Mouse (Mus musculus) lung, embryonic 14.5 days (tissue): ENCODE measurements around the gene Edc3. TPM values are rescaled to one million over a fixed set of nuclear protein-coding genes. Genes with fewer than 3 reads are reported as not detected.

ENCODE experiments used
- ATAC-seq: fragments of 200-750 bp; cut with Nextera tagmentation; 2 replicates; pipeline ENCODE4 v1.8.0; 2017; ENCODE audit warnings: mild to moderate bottlenecking, moderate TSS enrichment, moderate library complexity; ENCODE audit not compliant: insufficient read depth
- DNase-seq: peaks from one replicate; pipeline ENCODE4 v3.0.0-alpha.2; 2015
- H3K27ac ChIP-seq: fragments of 300-500 bp; sonication (generic); 2 replicates; pipeline ENCODE4 v1.5.1; 2014; ENCODE audit warnings: low read depth, mild to moderate bottlenecking, moderate library complexity
- H3K27me3 ChIP-seq: fragments of 300-500 bp; sonication (generic); 2 replicates; pipeline ENCODE4 v1.6.1; 2014; ENCODE audit warnings: low read length, control low read depth; ENCODE audit not compliant: insufficient read depth
- H3K36me3 ChIP-seq: fragments of 300-500 bp; sonication (generic); 2 replicates; pipeline ENCODE4 v1.6.1; 2014; ENCODE audit warnings: control low read depth; ENCODE audit not compliant: insufficient read depth
- H3K4me1 ChIP-seq: fragments of 300-500 bp; sonication (generic); 2 replicates; pipeline ENCODE4 v1.6.1; 2014; ENCODE audit warnings: antibody characterized with exemption, control low read depth; ENCODE audit not compliant: insufficient read depth
- H3K4me2 ChIP-seq: fragments of 300-500 bp; sonication (generic); 2 replicates; pipeline ENCODE4 v1.6.1; 2014; ENCODE audit warnings: mild to moderate bottlenecking
- H3K4me3 ChIP-seq: fragments of 300-500 bp; sonication (generic); 2 replicates; pipeline ENCODE4 v1.5.1; 2014; ENCODE audit warnings: low read depth, low read length
- H3K9ac ChIP-seq: fragments of 300-500 bp; sonication (generic); 2 replicates; pipeline ENCODE4 v1.6.1; 2014
- H3K9me3 ChIP-seq: fragments of 300-500 bp; sonication (generic); 2 replicates; pipeline ENCODE4 v1.6.1; 2016; ENCODE audit warnings: low read depth, low read length, control low read depth
- CTCF ChIP-seq: IDR thresholded peaks from 2 replicates; pipeline ENCODE4 v1.5.1; 2016; ENCODE audit warnings: antibody characterized with exemption, low read depth
- WGBS: fragments of 180-500 bp; shearing (Covaris S2); extraction: QIAGEN DNeasy Blood & Tissue Kit; methylation state at CpG from one replicate; pipeline ENCODE4 v1.1.7; 2014; 5-methylcytosine and 5-hydroxymethylcytosine counted together
- polyA plus RNA-seq: library from polyadenylated mRNA; unstranded; fragments of >200 nt; fragmentation: Nextera tagmentation; extraction: Ambion mirVana; gene quantifications from 2 replicates; pipeline ENCODE4 v1.2.1, GENCODE M21; 2014

Edc3 gene
- polyA plus RNA-seq, 1 experiment from 2014 or later: 24.0 TPM

- Histone ChIP-seq H3K4me3 (no peak overlapping the region), H3K9ac (no peak overlapping the region), H3K27ac (no peak overlapping the region), H3K9me3 (no peaks in the 10 kb centered on the region), H3K4me2 (no peak overlapping the region), H3K27me3 (no peaks in the 10 kb centered on the region), H3K4me1 (no peaks in the 10 kb centered on the region), H3K36me3 (no peaks in the 10 kb centered on the region)
- TF ChIP-seq CTCF: no peak
- 61% methylated on average over 3 of the region's 3 CpGs for WGBS
- DNase-seq: no peak
- no peak for ATAC-seq
Measured at GRCm38 (mm10) chr9:57667136-57667535, 41.2 kb upstream of the Edc3 start.

- Histone ChIP-seq H3K9me3 (no peaks in the 10 kb centered on the region), H3K27ac (no peak overlapping the region), H3K4me2 (no peak overlapping the region), H3K36me3 (no peaks in the 10 kb centered on the region), H3K27me3 (no peaks in the 10 kb centered on the region), H3K9ac (no peak overlapping the region), H3K4me3 (no peak overlapping the region), H3K4me1 (no peaks in the 10 kb centered on the region)
- DNase-seq: no peak
- no peak for TF ChIP-seq CTCF
- 51% methylated on average over 11 of the region's 11 CpGs for WGBS
- no peak for ATAC-seq
Measured at GRCm38 (mm10) chr9:57667817-57668216, 40.5 kb upstream of the Edc3 start.

GRCm38 (mm10) chr9:57668277-57668676 is 40.1 kb upstream of the Edc3 start:
- no peak overlapping the region for H3K27ac ChIP-seq
- no peaks in the 10 kb centered on the region for H3K27me3 ChIP-seq
- DNase-seq (no peak), ATAC-seq (no peak)
- no peak overlapping the region for H3K9ac ChIP-seq
- H3K4me3 ChIP-seq: no peak overlapping the region
- 14% methylated on average over 1 of the region's 1 CpGs for WGBS
- TF ChIP-seq CTCF: no peak
- no peaks in the 10 kb centered on the region for H3K4me1 ChIP-seq
- no peak overlapping the region for H3K4me2 ChIP-seq
- no peaks in the 10 kb centered on the region for H3K36me3 ChIP-seq
- no peaks in the 10 kb centered on the region for H3K9me3 ChIP-seq

- Histone ChIP-seq H3K4me1 (no peaks in the 10 kb centered on the region), H3K36me3 (no peaks in the 10 kb centered on the region), H3K9me3 (no peaks in the 10 kb centered on the region), H3K27me3 (no peaks in the 10 kb centered on the region), H3K27ac (no peak overlapping the region), H3K4me3 (no peak overlapping the region), H3K4me2 (no peak overlapping the region), H3K9ac (no peak overlapping the region)
- 78% methylated on average over 3 of the region's 3 CpGs for WGBS
- DNase-seq: no peak
- TF ChIP-seq CTCF: no peak
- no peak for ATAC-seq
Measured at GRCm38 (mm10) chr9:57669566-57669965, 38.8 kb upstream of the Edc3 start.

- no peaks in the 10 kb centered on the region for H3K4me1 ChIP-seq
- no peak overlapping the region for H3K4me2 ChIP-seq
- WGBS: 87% methylated on average over 4 of the region's 4 CpGs
- H3K4me3 ChIP-seq: no peak overlapping the region
- DNase-seq: no peak
- H3K27me3 ChIP-seq: no peaks in the 10 kb centered on the region
- ATAC-seq: no peak
- no peak for TF ChIP-seq CTCF
- no peaks in the 10 kb centered on the region for H3K9me3 ChIP-seq
- H3K27ac ChIP-seq: no peak overlapping the region
- no peaks in the 10 kb centered on the region for H3K36me3 ChIP-seq
- H3K9ac ChIP-seq: no peak overlapping the region
Measured at GRCm38 (mm10) chr9:57671037-57671436, 37.3 kb upstream of the Edc3 start.

GRCm38 (mm10) chr9:57671500-57671899 is 36.8 kb upstream of the Edc3 start:
- H3K4me3 ChIP-seq: no peak overlapping the region
- TF ChIP-seq CTCF: no peak
- ATAC-seq: no peak
- H3K9me3 ChIP-seq: no peaks in the 10 kb centered on the region
- no peak for DNase-seq
- WGBS: 81% methylated on average over 5 of the region's 5 CpGs
- no peaks in the 10 kb centered on the region for H3K27me3 ChIP-seq
- no peak overlapping the region for H3K27ac ChIP-seq
- H3K4me2 ChIP-seq: no peak overlapping the region
- H3K9ac ChIP-seq: no peak overlapping the region
- no peaks in the 10 kb centered on the region for H3K36me3 ChIP-seq
- H3K4me1 ChIP-seq: no peaks in the 10 kb centered on the region

- Histone ChIP-seq H3K36me3 (no peaks in the 10 kb centered on the region), H3K4me3 (no peak overlapping the region), H3K27me3 (no peaks in the 10 kb centered on the region), H3K4me2 (no peak overlapping the region), H3K9me3 (no peaks in the 10 kb centered on the region), H3K9ac (no peak overlapping the region), H3K27ac (no peak overlapping the region), H3K4me1 (no peaks in the 10 kb centered on the region)
- no peak for DNase-seq
- TF ChIP-seq CTCF: no peak
- no peak for ATAC-seq
- WGBS: 77% methylated on average over 10 of the region's 10 CpGs
Measured at GRCm38 (mm10) chr9:57681411-57681810, 26.9 kb upstream of the Edc3 start.

- Histone ChIP-seq H3K4me3 (no peak within 1 kb of the TSS), H3K27ac (no peak within 1 kb of the TSS), H3K9ac (no peak within 1 kb of the TSS), H3K4me2 (no peak within 1 kb of the TSS), H3K9me3 (no peaks in the 10 kb centered on the region), H3K36me3 (no peaks in the 10 kb centered on the region), H3K4me1 (no peaks in the 10 kb centered on the region), H3K27me3 (no peaks in the 10 kb centered on the region)
- DNase-seq: no peak
- no peak for TF ChIP-seq CTCF
- WGBS: 71% methylated on average over 5 of the region's 5 CpGs
- ATAC-seq: no peak
Measured at GRCm38 (mm10) chr9:57683520-57683919, 24.8 kb upstream of the Edc3 start, which contains the start of gene Cyp1a2. TSS of gene Cyp1a2 (minus strand) at chr9:57683703.
